Mouse (Mus musculus) testis, adult 2 months (tissue): Measurements from ENCODE around the gene Nucb1. TPM values are rescaled to one million over a fixed set of nuclear protein-coding genes. Genes with fewer than 3 reads are reported as not detected.

ENCODE experiments used
- H3K27ac ChIP-seq: fragments of 200-500 bp; 2 replicates; pipeline ENCODE4 v1.5.1; 2012; ENCODE audit warnings: low read depth, low read length; ENCODE audit not compliant: control insufficient read depth, insufficient read depth
- H3K27me3 ChIP-seq: fragments of 200-500 bp; 2 replicates; pipeline ENCODE4 v1.6.1; 2012; ENCODE audit warnings: mild to moderate bottlenecking, low read length, moderate library complexity; ENCODE audit not compliant: control insufficient read depth, insufficient read depth
- H3K36me3 ChIP-seq: fragments of 200-500 bp; 2 replicates; pipeline ENCODE4 v1.6.1; 2012; ENCODE audit warnings: mild to moderate bottlenecking, low read length; ENCODE audit not compliant: control insufficient read depth, insufficient read depth
- H3K4me1 ChIP-seq: fragments of 200-500 bp; 2 replicates; pipeline ENCODE4 v1.6.1; 2012; ENCODE audit warnings: low read length; ENCODE audit not compliant: control insufficient read depth, insufficient read depth
- H3K4me3 ChIP-seq: fragments of 200-500 bp; 2 replicates; pipeline ENCODE4 v1.5.1; 2012; ENCODE audit warnings: low read depth, mild to moderate bottlenecking, low read length, moderate library complexity, mixed read lengths; ENCODE audit not compliant: control insufficient read depth
- CTCF ChIP-seq: fragments of 200-500 bp; IDR thresholded peaks from 2 replicates; pipeline ENCODE4 v1.5.1; 2012; ENCODE audit warnings: low read depth, mild to moderate bottlenecking, inconsistent platforms, low read length, moderate library complexity; ENCODE audit not compliant: control insufficient read depth, insufficient read depth, insufficient replicate concordance
- POLR2A ChIP-seq: fragments of 200-500 bp; IDR thresholded peaks from 2 replicates; pipeline ENCODE4 v1.6.1; 2012; ENCODE audit warnings: low read depth, mild to moderate bottlenecking, inconsistent platforms, low read length, moderate library complexity; ENCODE audit not compliant: control insufficient read depth
- polyA plus RNA-seq: library from polyadenylated mRNA; depleted of rRNA; stranded (reverse); fragments of >200 nt; gene quantifications from 2 replicates; pipeline ENCODE4 v1.2.3, GENCODE M21; 2012

Nucb1 gene
- polyA plus RNA-seq, 1 experiment, result 76.4 TPM

DNA sequence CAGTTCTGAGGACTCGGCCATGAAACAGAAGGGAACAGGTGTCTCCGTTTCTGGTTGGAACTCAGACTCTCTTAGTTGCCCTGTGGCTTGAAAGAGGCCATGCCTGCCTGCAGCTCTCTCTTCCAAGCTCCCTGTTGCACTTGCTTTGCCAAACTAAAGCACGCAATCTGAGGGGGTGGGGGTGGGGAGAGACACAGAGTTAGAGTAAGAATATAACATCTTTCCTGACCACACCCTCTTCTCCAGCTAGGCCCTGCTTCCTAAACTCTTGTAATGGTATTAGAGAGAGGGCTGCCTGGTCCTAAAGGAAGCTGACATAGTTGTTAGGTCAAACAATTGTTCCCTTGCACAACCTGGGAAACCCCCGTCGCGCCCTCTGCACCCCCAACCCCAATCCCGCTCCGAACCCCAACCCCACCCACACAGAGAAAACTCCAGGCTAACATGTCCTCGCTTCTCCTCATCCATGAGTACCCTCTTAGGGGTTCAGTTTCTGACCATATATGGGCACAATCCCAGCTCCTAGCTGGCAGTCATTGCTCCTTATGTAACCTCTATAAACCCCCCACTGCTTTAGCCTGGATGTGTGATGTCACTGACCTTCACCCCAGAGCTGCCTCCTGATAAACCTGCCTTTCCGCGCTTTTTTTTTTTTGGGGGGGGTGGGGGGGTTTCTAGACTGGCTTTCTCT lies 40.8 kb upstream of the Nucb1 start:
- TF ChIP-seq POLR2A (no peak), CTCF (no peak)
- Histone ChIP-seq H3K36me3 (no peaks in the 10 kb centered on the region), H3K27ac (no peak overlapping the region), H3K4me3 (no peak overlapping the region), H3K4me1 (no peaks in the 10 kb centered on the region), H3K27me3 (no peaks in the 10 kb centered on the region)

DNA sequence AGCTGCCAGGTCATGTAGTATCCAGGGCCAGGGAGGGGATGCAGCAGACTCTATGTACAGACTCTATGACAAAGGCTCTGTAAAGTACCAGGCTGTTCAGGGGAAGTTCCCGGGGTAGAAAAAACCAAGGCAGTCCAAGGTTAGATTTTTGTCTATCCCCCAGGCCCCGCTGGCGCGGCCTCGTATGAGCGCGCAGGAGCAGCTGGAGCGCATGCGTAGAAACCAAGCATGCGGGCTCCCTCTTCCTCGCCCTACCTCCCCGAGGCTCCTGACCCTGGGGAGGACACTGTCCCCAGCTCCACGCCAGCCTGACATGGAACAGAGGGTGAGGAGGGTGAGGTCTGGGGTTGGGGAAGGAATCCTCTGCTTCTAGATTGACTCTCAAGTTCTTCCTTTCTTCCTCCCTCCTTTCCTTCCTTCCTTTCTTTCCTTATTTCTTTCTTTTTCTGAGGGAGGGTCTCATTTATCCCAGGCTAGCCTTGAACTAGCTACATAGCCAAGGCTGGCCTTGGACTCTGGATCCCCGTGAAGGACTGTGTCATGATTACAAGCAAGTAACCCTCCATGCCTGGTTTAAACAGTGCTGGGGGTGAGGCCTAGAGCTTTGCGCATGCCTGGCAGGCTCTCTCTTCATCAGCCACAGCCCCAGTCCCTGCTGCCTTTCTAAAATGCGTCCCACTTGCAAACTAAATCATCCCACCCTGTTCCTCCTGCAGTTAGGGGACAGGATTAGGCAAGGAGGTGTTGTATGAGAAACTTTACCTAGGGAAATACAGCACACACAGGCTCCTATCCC lies 39.6 kb upstream of the Nucb1 start:
- H3K4me1 ChIP-seq, result no peaks in the 10 kb centered on the region
- H3K27me3 ChIP-seq, result no peaks in the 10 kb centered on the region
- no peak overlapping the region for H3K4me3 ChIP-seq
- TF ChIP-seq POLR2A (no peak), CTCF (no peak)
- no peaks in the 10 kb centered on the region for H3K36me3 ChIP-seq
- no peak overlapping the region for H3K27ac ChIP-seq

DNA sequence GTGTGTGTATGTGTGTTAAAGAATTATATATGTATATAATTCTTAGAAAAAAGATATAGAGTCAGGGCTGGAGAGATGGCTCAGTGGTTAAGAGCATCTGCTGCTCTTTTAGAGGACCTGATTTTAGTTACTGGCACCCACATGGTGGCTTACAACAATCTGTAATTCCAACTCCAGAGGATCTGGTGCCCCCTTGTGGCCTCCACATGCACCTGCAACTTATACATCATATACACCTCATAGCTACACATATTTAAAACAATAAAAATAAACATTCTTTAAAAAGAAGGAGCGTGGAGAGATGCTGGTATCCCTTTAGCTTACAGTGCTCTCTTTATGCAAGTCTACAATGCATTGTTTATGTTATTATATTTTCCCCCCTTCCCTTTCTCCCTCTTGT lies 34.3 kb upstream of the Nucb1 start:
- TF ChIP-seq CTCF (no peak), POLR2A (no peak)
- Histone ChIP-seq H3K36me3 (no peaks in the 10 kb centered on the region), H3K4me1 (peaks cover 3% of the 10 kb centered on the region), H3K27ac (no peak overlapping the region), H3K4me3 (no peak overlapping the region), H3K27me3 (no peaks in the 10 kb centered on the region)

DNA sequence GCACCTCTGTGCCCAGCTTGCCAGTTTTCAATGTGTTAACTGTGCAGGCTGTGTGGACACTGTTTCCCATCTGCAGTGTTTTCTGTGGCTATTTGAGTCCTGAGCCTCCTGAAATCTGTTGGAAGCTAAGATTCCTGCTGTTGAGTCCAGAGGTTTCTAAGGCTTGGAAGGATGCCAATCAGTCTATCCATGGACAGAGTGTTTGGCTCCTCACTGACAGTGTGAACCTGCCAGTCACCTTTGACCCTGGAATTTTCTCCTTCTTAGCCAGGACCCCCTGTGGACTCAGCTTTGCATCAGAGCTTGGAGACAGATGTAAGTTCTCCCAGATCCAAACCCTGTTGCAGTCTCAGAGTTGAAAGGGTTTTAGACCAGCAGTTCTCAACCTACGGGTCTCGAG lies 30.0 kb upstream of the Nucb1 start:
- Histone ChIP-seq H3K27ac (no peak overlapping the region), H3K27me3 (no peaks in the 10 kb centered on the region), H3K36me3 (no peaks in the 10 kb centered on the region), H3K4me1 (peaks cover 3% of the 10 kb centered on the region), H3K4me3 (no peak overlapping the region)
- TF ChIP-seq POLR2A (no peak), CTCF (no peak)

DNA sequence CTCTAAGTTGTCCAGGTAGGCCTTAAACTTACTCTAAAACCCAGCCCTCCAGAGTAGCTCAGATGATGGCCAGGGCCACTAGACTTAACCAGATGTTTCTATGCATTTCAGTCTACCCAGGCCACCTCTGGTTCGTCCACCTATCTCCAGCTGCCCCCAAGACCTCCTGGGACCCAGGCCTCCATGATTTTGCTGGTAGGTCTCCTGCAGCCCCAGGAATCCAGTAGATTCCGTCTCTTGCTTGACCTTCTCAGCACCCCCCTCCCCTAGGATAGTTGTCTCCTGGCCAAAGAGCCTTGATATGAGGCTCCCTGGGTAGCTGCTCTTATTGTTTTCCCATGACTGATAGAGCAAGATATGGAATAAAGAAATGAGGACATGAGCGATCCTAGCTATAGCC lies 28.9 kb upstream of the Nucb1 start:
- H3K4me3 ChIP-seq, result no peak overlapping the region

GRCm38 (mm10) chr7:45538163-45539041 lies 28.2 kb upstream of the Nucb1 start:
- H3K27ac ChIP-seq, result no peak overlapping the region
- peaks cover 3% of the 10 kb centered on the region for H3K4me1 ChIP-seq
- no peak for TF ChIP-seq POLR2A
- no peak for TF ChIP-seq CTCF
- H3K36me3 ChIP-seq, result no peaks in the 10 kb centered on the region
- no peak overlapping the region for H3K4me3 ChIP-seq
- no peaks in the 10 kb centered on the region for H3K27me3 ChIP-seq

More for the DNA sequence above, 28.9 kb upstream of the Nucb1 start:
- Histone ChIP-seq H3K36me3 (no peaks in the 10 kb centered on the region), H3K4me1 (peaks cover 3% of the 10 kb centered on the region), H3K27ac (no peak overlapping the region), H3K27me3 (no peaks in the 10 kb centered on the region)
- no peak for TF ChIP-seq POLR2A
- TF ChIP-seq CTCF, result no peak

DNA sequence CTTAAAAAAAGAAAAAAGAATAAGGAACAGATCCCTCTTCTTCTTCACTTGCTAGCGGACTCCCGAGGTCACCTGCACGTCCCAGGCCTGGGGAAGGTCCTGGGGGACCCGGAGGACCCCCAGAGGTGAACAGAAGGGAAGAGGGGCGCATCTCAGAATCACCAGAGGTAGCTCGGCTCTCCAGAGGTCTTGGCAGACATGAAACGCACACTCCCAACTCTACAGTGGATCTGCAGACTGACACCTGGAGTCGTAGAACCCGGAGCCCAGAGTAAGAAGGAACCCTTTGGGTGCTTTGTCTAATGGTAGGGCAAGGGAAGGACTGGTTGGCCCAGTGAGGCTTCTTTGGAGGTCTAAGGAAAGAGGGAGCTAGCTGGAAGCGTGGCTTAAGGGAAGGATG lies 27.4 kb upstream of the Nucb1 start:
- Histone ChIP-seq H3K27me3 (no peaks in the 10 kb centered on the region), H3K4me1 (peaks cover 3% of the 10 kb centered on the region), H3K4me3 (no peak overlapping the region), H3K27ac (no peak overlapping the region), H3K36me3 (no peaks in the 10 kb centered on the region)
- no peak for TF ChIP-seq CTCF
- TF ChIP-seq POLR2A, result no peak
